Mouse (Mus musculus): ENCODE data around the gene Kcnj9. TPM values are rescaled to one million over a fixed set of nuclear protein-coding genes. Genes with fewer than 3 reads are reported as not detected.

Gene Kcnj9
- polyA plus RNA-seq, 1 experiment: 169 TPM

GRCm38 (mm10) chr1:172274116-172274515, 55.0 kb downstream of the Kcnj9 start:
- TF ChIP-seq CTCF (IDR thresholded peaks at IDR 0.05; ENCODE audit: extremely low read depth, insufficient read depth, low read length) (no peak), POLR2A (IDR thresholded peaks at IDR 0.05; ENCODE audit: extremely low read depth, insufficient read depth, low read length) (no peak)
- H3K27ac ChIP-seq (ENCODE audit: insufficient read depth, low read length): no peak overlapping the region

GRCm38 (mm10) chr1:172273386-172273785, 55.7 kb downstream of the Kcnj9 start:
- no peak for TF ChIP-seq CTCF (IDR thresholded peaks at IDR 0.05; ENCODE audit: extremely low read depth, insufficient read depth, low read length)
- TF ChIP-seq POLR2A (IDR thresholded peaks at IDR 0.05; ENCODE audit: extremely low read depth, insufficient read depth, low read length): no peak
- H3K27ac ChIP-seq (ENCODE audit: insufficient read depth, low read length): no peak overlapping the region
- 0 out of 2 replicates have a peak, but pooled peaks cover 2% of the 10 kb centered on the region for H3K4me1 ChIP-seq (ENCODE audit: control insufficient read depth, insufficient read depth, low read length)
- no peak overlapping the region for H3K4me3 ChIP-seq (ENCODE audit: insufficient read depth, low read length)

More at GRCm38 (mm10) chr1:172274116-172274515, 55.0 kb downstream of the Kcnj9 start:
- Histone ChIP-seq H3K4me1 (ENCODE audit: control insufficient read depth, insufficient read depth, low read length) (0 out of 2 replicates have a peak, but pooled peaks cover 2% of the 10 kb centered on the region), H3K4me3 (ENCODE audit: insufficient read depth, low read length) (no peak overlapping the region)

- Histone ChIP-seq H3K27ac (ENCODE audit: insufficient read depth, low read length) (no peak overlapping the region), H3K4me1 (ENCODE audit: control insufficient read depth, insufficient read depth, low read length) (0 out of 2 replicates have a peak, but pooled peaks cover 2% of the 10 kb centered on the region)
- TF ChIP-seq CTCF (IDR thresholded peaks at IDR 0.05; ENCODE audit: extremely low read depth, insufficient read depth, low read length) (no peak), POLR2A (IDR thresholded peaks at IDR 0.05; ENCODE audit: extremely low read depth, insufficient read depth, low read length) (peak; percentile 60)
Measured at GRCm38 (mm10) chr1:172271765-172272164, 57.4 kb downstream of the Kcnj9 start.

GRCm38 (mm10) chr1:172271208-172271607, 57.9 kb downstream of the Kcnj9 start:
- no peak overlapping the region for H3K4me3 ChIP-seq (ENCODE audit: insufficient read depth, low read length)
- H3K4me1 ChIP-seq (ENCODE audit: control insufficient read depth, insufficient read depth, low read length): 0 out of 2 replicates have a peak, but pooled peaks cover 2% of the 10 kb centered on the region
- TF ChIP-seq CTCF (IDR thresholded peaks at IDR 0.05; ENCODE audit: extremely low read depth, insufficient read depth, low read length) (no peak), POLR2A (IDR thresholded peaks at IDR 0.05; ENCODE audit: extremely low read depth, insufficient read depth, low read length) (0 out of 2 replicates have a peak, but pooled peaks have one; percentile 16)
- no peak overlapping the region for H3K27ac ChIP-seq (ENCODE audit: insufficient read depth, low read length)

More at GRCm38 (mm10) chr1:172271765-172272164, 57.4 kb downstream of the Kcnj9 start:
- no peak overlapping the region for H3K4me3 ChIP-seq (ENCODE audit: insufficient read depth, low read length)

Other genes with a start within 250 kb of the Kcnj9 start
- gene Copa, start 246.8 kb downstream of the Kcnj9 start, polyA plus RNA-seq (2012; rRNA removed): 104 and 105 TPM in 2 replicates
- 89.5 and 90.6 TPM in 2 replicates for gene Ncstn, start 246.5 kb downstream of the Kcnj9 start, polyA plus RNA-seq (2012; rRNA removed)
- gene Pex19, start 202.6 kb downstream of the Kcnj9 start, polyA plus RNA-seq (2012; rRNA removed): 85.8 and 87.6 TPM in 2 replicates
- gene Dcaf8, start 181.2 kb downstream of the Kcnj9 start, polyA plus RNA-seq (2012; rRNA removed): 99.6 and 106 TPM in 2 replicates
- 530 and 543 TPM in 2 replicates for gene Pea15a, start 122.5 kb downstream of the Kcnj9 start, polyA plus RNA-seq (2012; rRNA removed)
- gene Casq1, start 109.5 kb downstream of the Kcnj9 start, polyA plus RNA-seq (2012; rRNA removed): 1.1 and 2.9 TPM in 2 replicates
- not detected in 2 replicates for gene Atp1a4, start 70.9 kb downstream of the Kcnj9 start, polyA plus RNA-seq (2012; rRNA removed)
- gene Igsf8, start 67.7 kb downstream of the Kcnj9 start, polyA plus RNA-seq (2012; rRNA removed): 318 and 326 TPM in 2 replicates
- gene Atp1a2, start 31.3 kb downstream of the Kcnj9 start, polyA plus RNA-seq (2012; rRNA removed): 534 and 567 TPM in 2 replicates
- 96.8 and 102 TPM in 2 replicates for gene Kcnj10, start 11.9 kb upstream of the Kcnj9 start, polyA plus RNA-seq (2012; rRNA removed)
- 6.5 TPM in 2 replicates for gene Pigm, start 47.2 kb upstream of the Kcnj9 start, polyA plus RNA-seq (2012; rRNA removed)
- 1.3 and 1.4 TPM in 2 replicates for gene Slamf9, start 146.0 kb upstream of the Kcnj9 start, polyA plus RNA-seq (2012; rRNA removed)
- gene Igsf9, start 152.5 kb upstream of the Kcnj9 start, polyA plus RNA-seq (2012; rRNA removed): 15.6 and 16.2 TPM in 2 replicates
- 15.8 and 18.0 TPM in 2 replicates for gene Tagln2, start 170.7 kb upstream of the Kcnj9 start, polyA plus RNA-seq (2012; rRNA removed)
- gene Cfap45, start 191.5 kb upstream of the Kcnj9 start, polyA plus RNA-seq (2012; rRNA removed): 3.3 and 3.6 TPM in 2 replicates
- gene Vsig8, start 226.6 kb upstream of the Kcnj9 start, polyA plus RNA-seq (2012; rRNA removed): 0.47 and 0.52 TPM in 2 replicates

All from cortical plate, adult 2 months (tissue).